Mouse (Mus musculus): Measurements from ENCODE around the gene Rfc2.
A peak's percentile ranks its signal among the peaks of the same experiment; 100 is the strongest.

The Rfc2 gene

GRCm38 (mm10) chr5:134611810-134612521 lies 30.8 kb downstream of the Rfc2 start:
- no peak for DNase-seq

GRCm38 (mm10) chr5:134613727-134614126 lies 32.6 kb downstream of the Rfc2 start:
- no peak for DNase-seq

- no peak for DNase-seq
These were observed 33.1 kb downstream of the Rfc2 start for GRCm38 (mm10) chr5:134614296-134614695.

GRCm38 (mm10) chr5:134614802-134615201 lies 33.6 kb downstream of the Rfc2 start, which contains the start of gene Lat2:
Lat2 (minus strand) TSS chr5:134615025.
- no peak for DNase-seq

- DNase-seq: no peak
These were observed 34.2 kb downstream of the Rfc2 start for GRCm38 (mm10) chr5:134615380-134615779.

GRCm38 (mm10) chr5:134615780-134616179 lies 34.6 kb downstream of the Rfc2 start:
- DNase-seq: no peak

GRCm38 (mm10) chr5:134617071-134617470 lies 35.9 kb downstream of the Rfc2 start:
- DNase-seq: peak; percentile 70

- no peak for DNase-seq
These were observed 39.3 kb downstream of the Rfc2 start for GRCm38 (mm10) chr5:134620457-134620856.

- no peak for DNase-seq
These were observed 40.0 kb downstream of the Rfc2 start for GRCm38 (mm10) chr5:134621099-134621640.

- no peak for DNase-seq
These were observed 40.9 kb downstream of the Rfc2 start for GRCm38 (mm10) chr5:134622069-134622468.

- no peak for DNase-seq
These were observed 48.3 kb downstream of the Rfc2 start for GRCm38 (mm10) chr5:134629508-134629907.

GRCm38 (mm10) chr5:134630835-134631234 lies 49.7 kb downstream of the Rfc2 start:
- DNase-seq: no peak

GRCm38 (mm10) chr5:134632841-134633240 lies 51.7 kb downstream of the Rfc2 start:
- DNase-seq: no peak

GRCm38 (mm10) chr5:134637820-134638367 lies 56.7 kb downstream of the Rfc2 start:
- no peak for DNase-seq

- DNase-seq: no peak
These were observed 57.5 kb downstream of the Rfc2 start for GRCm38 (mm10) chr5:134638461-134639268.

GRCm38 (mm10) chr5:134639269-134639682 lies 58.1 kb downstream of the Rfc2 start, which contains the start of gene Eif4h:
Eif4h (minus strand) TSS chr5:134639490.
- peak; percentile 98 for DNase-seq

GRCm38 (mm10) chr5:134640371-134640770 lies 59.2 kb downstream of the Rfc2 start:
- no peak for DNase-seq

- no peak for DNase-seq
These were observed 63.0 kb downstream of the Rfc2 start for GRCm38 (mm10) chr5:134644121-134644520.

GRCm38 (mm10) chr5:134644643-134645118 lies 63.5 kb downstream of the Rfc2 start:
- DNase-seq: no peak

GRCm38 (mm10) chr5:134646461-134646860 lies 65.3 kb downstream of the Rfc2 start:
- no peak for DNase-seq

GRCm38 (mm10) chr5:134647394-134647793 lies 66.2 kb downstream of the Rfc2 start:
- DNase-seq: no peak

GRCm38 (mm10) chr5:134648976-134649375 lies 67.8 kb downstream of the Rfc2 start:
- peak; percentile 18 for DNase-seq

GRCm38 (mm10) chr5:134650926-134651325 lies 69.8 kb downstream of the Rfc2 start:
- DNase-seq: peak; percentile 72

Measured in thymus, postnatal 25 days (tissue).